Mouse (Mus musculus): ENCODE data around the gene Rufy1. TPM values are rescaled to one million over a fixed set of nuclear protein-coding genes. Genes with fewer than 3 reads are reported as not detected.

Rufy1 gene
- polyA plus RNA-seq, 1 experiment from 2014 or later = 27.2 TPM

- H3K36me3 ChIP-seq (ENCODE audit: control insufficient read depth, insufficient read depth, low read length) = peaks cover 23% of the 10 kb centered on the region
- H3K27ac ChIP-seq (ENCODE audit: low read depth, low read length) = peak within 1 kb of the TSS; percentile 98
- under 1% methylated on average over 76 of the region's 76 CpGs for WGBS
- peak; percentile 99 for DNase-seq (ENCODE audit: low spot score)
- peak within 1 kb of the TSS; percentile 72 for H3K4me2 ChIP-seq (ENCODE audit: low read length)
- peak within 1 kb of the TSS; percentile 98 for H3K4me3 ChIP-seq (ENCODE audit: low read depth, low read length)
- no peaks in the 10 kb centered on the region for H3K9me3 ChIP-seq (replicated peaks; ENCODE audit: control insufficient read depth, low read length)
- ATAC-seq = peak; percentile 92
- no peaks in the 10 kb centered on the region for H3K27me3 ChIP-seq (replicated peaks; ENCODE audit: control insufficient read depth, insufficient read depth, low read length)
- H3K4me1 ChIP-seq (ENCODE audit: control insufficient read depth, insufficient read depth, low read length) = peaks cover 16% of the 10 kb centered on the region
- peak within 1 kb of the TSS; percentile 100 for H3K9ac ChIP-seq (ENCODE audit: low read length)
Observed at GRCm38 (mm10) chr11:50376911-50377891, 53.7 kb downstream of the Rufy1 start, which contains the start of gene Hnrnph1. Gene Hnrnph1 (plus strand): TSS chr11:50376990.

- Histone ChIP-seq H3K27me3 (replicated peaks; ENCODE audit: control insufficient read depth, insufficient read depth, low read length) (no peaks in the 10 kb centered on the region), H3K4me1 (ENCODE audit: control insufficient read depth, insufficient read depth, low read length) (peaks cover 14% of the 10 kb centered on the region), H3K4me3 (ENCODE audit: low read depth, low read length) (peak overlapping the region; percentile 98), H3K36me3 (ENCODE audit: control insufficient read depth, insufficient read depth, low read length) (peaks cover 17% of the 10 kb centered on the region), H3K27ac (ENCODE audit: low read depth, low read length) (peak overlapping the region; percentile 98), H3K9ac (ENCODE audit: low read length) (peak overlapping the region; percentile 83), H3K9me3 (replicated peaks; ENCODE audit: control insufficient read depth, low read length) (no peaks in the 10 kb centered on the region), H3K4me2 (ENCODE audit: low read length) (peak overlapping the region; percentile 65)
- 24% methylated on average over 10 of the region's 10 CpGs for WGBS
- DNase-seq (ENCODE audit: low spot score) (no peak), ATAC-seq (no peak)
Observed at GRCm38 (mm10) chr11:50376156-50376790, 54.7 kb downstream of the Rufy1 start.

GRCm38 (mm10) chr11:50375421-50375820 lies 55.5 kb downstream of the Rufy1 start:
- no peak overlapping the region for H3K4me3 ChIP-seq (ENCODE audit: low read depth, low read length)
- ATAC-seq (no peak), DNase-seq (ENCODE audit: low spot score) (no peak)
- peaks cover 18% of the 10 kb centered on the region for H3K4me1 ChIP-seq (ENCODE audit: control insufficient read depth, insufficient read depth, low read length)
- H3K36me3 ChIP-seq (ENCODE audit: control insufficient read depth, insufficient read depth, low read length) = peaks cover 16% of the 10 kb centered on the region
- no peaks in the 10 kb centered on the region for H3K9me3 ChIP-seq (replicated peaks; ENCODE audit: control insufficient read depth, low read length)
- H3K27ac ChIP-seq (ENCODE audit: low read depth, low read length) = no peak overlapping the region
- H3K9ac ChIP-seq (ENCODE audit: low read length) = no peak overlapping the region
- no peak overlapping the region for H3K4me2 ChIP-seq (ENCODE audit: low read length)
- WGBS = 50% methylated on average over 5 of the region's 5 CpGs
- no peaks in the 10 kb centered on the region for H3K27me3 ChIP-seq (replicated peaks; ENCODE audit: control insufficient read depth, insufficient read depth, low read length)

- peaks cover 10% of the 10 kb centered on the region for H3K36me3 ChIP-seq (ENCODE audit: control insufficient read depth, insufficient read depth, low read length)
- H3K4me2 ChIP-seq (ENCODE audit: low read length) = no peak overlapping the region
- H3K9me3 ChIP-seq (replicated peaks; ENCODE audit: control insufficient read depth, low read length) = no peaks in the 10 kb centered on the region
- ATAC-seq (no peak), DNase-seq (ENCODE audit: low spot score) (no peak)
- no peaks in the 10 kb centered on the region for H3K27me3 ChIP-seq (replicated peaks; ENCODE audit: control insufficient read depth, insufficient read depth, low read length)
- no peak overlapping the region for H3K4me3 ChIP-seq (ENCODE audit: low read depth, low read length)
- WGBS = 83% methylated on average over 13 of the region's 13 CpGs
- no peak overlapping the region for H3K27ac ChIP-seq (ENCODE audit: low read depth, low read length)
- peaks cover 14% of the 10 kb centered on the region for H3K4me1 ChIP-seq (ENCODE audit: control insufficient read depth, insufficient read depth, low read length)
- no peak overlapping the region for H3K9ac ChIP-seq (ENCODE audit: low read length)
Observed at GRCm38 (mm10) chr11:50374286-50375015, 56.5 kb downstream of the Rufy1 start.

- Histone ChIP-seq H3K36me3 (ENCODE audit: control insufficient read depth, insufficient read depth, low read length) (peaks cover 2% of the 10 kb centered on the region; the same call in 1 of the 2 replicates), H3K27ac (ENCODE audit: low read depth, low read length) (no peak overlapping the region), H3K27me3 (replicated peaks; ENCODE audit: control insufficient read depth, insufficient read depth, low read length) (no peaks in the 10 kb centered on the region), H3K4me3 (ENCODE audit: low read depth, low read length) (no peak overlapping the region), H3K4me1 (ENCODE audit: control insufficient read depth, insufficient read depth, low read length) (peaks cover 10% of the 10 kb centered on the region), H3K4me2 (ENCODE audit: low read length) (no peak overlapping the region), H3K9me3 (replicated peaks; ENCODE audit: control insufficient read depth, low read length) (no peaks in the 10 kb centered on the region), H3K9ac (ENCODE audit: low read length) (no peak overlapping the region)
- no peak for ATAC-seq
- 95% methylated on average over 1 of the region's 1 CpGs for WGBS
- DNase-seq (ENCODE audit: low spot score) = no peak
Observed at GRCm38 (mm10) chr11:50373621-50374020, 57.3 kb downstream of the Rufy1 start.

- H3K4me1 ChIP-seq (ENCODE audit: control insufficient read depth, insufficient read depth, low read length) = peaks cover 10% of the 10 kb centered on the region
- no peak overlapping the region for H3K4me3 ChIP-seq (ENCODE audit: low read depth, low read length)
- no peaks in the 10 kb centered on the region for H3K9me3 ChIP-seq (replicated peaks; ENCODE audit: control insufficient read depth, low read length)
- no peaks in the 10 kb centered on the region for H3K36me3 ChIP-seq (ENCODE audit: control insufficient read depth, insufficient read depth, low read length)
- ATAC-seq (no peak), DNase-seq (ENCODE audit: low spot score) (no peak)
- H3K27ac ChIP-seq (ENCODE audit: low read depth, low read length) = no peak overlapping the region
- H3K4me2 ChIP-seq (ENCODE audit: low read length) = no peak overlapping the region
- no peaks in the 10 kb centered on the region for H3K27me3 ChIP-seq (replicated peaks; ENCODE audit: control insufficient read depth, insufficient read depth, low read length)
- no peak overlapping the region for H3K9ac ChIP-seq (ENCODE audit: low read length)
Observed at GRCm38 (mm10) chr11:50373086-50373485, 57.8 kb downstream of the Rufy1 start.

GRCm38 (mm10) chr11:50371911-50372310 lies 59.0 kb downstream of the Rufy1 start:
- no peak for ATAC-seq
- Histone ChIP-seq H3K9me3 (replicated peaks; ENCODE audit: control insufficient read depth, low read length) (no peaks in the 10 kb centered on the region), H3K36me3 (ENCODE audit: control insufficient read depth, insufficient read depth, low read length) (no peaks in the 10 kb centered on the region), H3K27ac (ENCODE audit: low read depth, low read length) (peak overlapping the region; percentile 59; the same call in 1 of the 2 replicates), H3K4me2 (ENCODE audit: low read length) (peak overlapping the region; percentile 49), H3K9ac (ENCODE audit: low read length) (peak overlapping the region; percentile 60), H3K4me1 (ENCODE audit: control insufficient read depth, insufficient read depth, low read length) (peaks cover 10% of the 10 kb centered on the region), H3K4me3 (ENCODE audit: low read depth, low read length) (no peak overlapping the region), H3K27me3 (replicated peaks; ENCODE audit: control insufficient read depth, insufficient read depth, low read length) (no peaks in the 10 kb centered on the region)
- no peak for DNase-seq (ENCODE audit: low spot score)
- 97% methylated on average over 1 of the region's 1 CpGs for WGBS

- peaks cover 9% of the 10 kb centered on the region for H3K4me1 ChIP-seq (ENCODE audit: control insufficient read depth, insufficient read depth, low read length)
- H3K27ac ChIP-seq (ENCODE audit: low read depth, low read length) = peak overlapping the region; percentile 59
- under 1% methylated on average over 18 of the region's 18 CpGs for WGBS
- ATAC-seq (peak; percentile 73), DNase-seq (ENCODE audit: low spot score) (peak; percentile 81)
- peak overlapping the region; percentile 49 for H3K4me2 ChIP-seq (ENCODE audit: low read length)
- no peaks in the 10 kb centered on the region for H3K9me3 ChIP-seq (replicated peaks; ENCODE audit: control insufficient read depth, low read length)
- no peaks in the 10 kb centered on the region for H3K27me3 ChIP-seq (replicated peaks; ENCODE audit: control insufficient read depth, insufficient read depth, low read length)
- peak overlapping the region; percentile 60 for H3K9ac ChIP-seq (ENCODE audit: low read length)
- peak overlapping the region; percentile 23 for H3K4me3 ChIP-seq (ENCODE audit: low read depth, low read length)
- H3K36me3 ChIP-seq (ENCODE audit: control insufficient read depth, insufficient read depth, low read length) = no peaks in the 10 kb centered on the region
Observed at GRCm38 (mm10) chr11:50371399-50371841, 59.5 kb downstream of the Rufy1 start.

Measured in forebrain, embryonic 14.5 days (tissue).